Mouse (Mus musculus): ENCODE data around the gene 1110032F04Rik.

Gene 1110032F04Rik

DNA sequence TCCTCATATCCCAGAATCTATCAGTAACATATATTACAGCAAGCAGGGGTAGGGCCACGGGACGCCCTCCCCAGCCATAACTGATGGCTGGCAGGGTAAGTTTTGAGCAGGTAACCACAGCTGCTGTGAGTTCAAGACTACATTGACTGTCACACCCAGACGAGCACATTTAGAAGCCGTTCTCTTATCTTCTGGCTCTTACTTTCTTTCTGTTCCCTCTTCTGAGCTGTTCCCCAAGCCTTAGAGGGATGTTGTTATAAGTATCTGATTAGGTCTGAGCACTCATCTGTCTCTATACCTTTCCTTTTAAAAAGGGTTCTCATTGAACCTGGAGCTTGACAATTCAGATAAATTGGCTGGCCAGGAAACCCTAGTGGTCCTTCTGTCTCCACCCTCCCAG, 38.1 kb downstream of the 1110032F04Rik start:
- in situ Hi-C loops (cut with MseI, MboI), result no loop called here

Data from mouse trophoblast stem cell (cell line).